Mouse (Mus musculus) bone marrow macrophage, adult 2 months (primary cell): ENCODE measurements around the gene Omt2a. TPM values are rescaled to one million over a fixed set of nuclear protein-coding genes. Genes with fewer than 3 reads are reported as not detected.
"Not testable (repeated sequence)": the region's sequence is repeated elsewhere in the genome, so short reads cannot be mapped to it uniquely, and the experiment has no call there.

Source experiments
- H3K27ac ChIP-seq: 2 replicates; pipeline ENCODE4 v1.5.1; 2012; ENCODE audit warnings: low read depth, low read length; ENCODE audit not compliant: insufficient read depth
- H3K4me1 ChIP-seq: 2 replicates; pipeline ENCODE4 v1.6.1; 2012; ENCODE audit warnings: low read length; ENCODE audit not compliant: control insufficient read depth, insufficient read depth
- H3K4me3 ChIP-seq: 2 replicates; pipeline ENCODE4 v1.5.1; 2012; ENCODE audit warnings: mild to moderate bottlenecking, low read length, moderate library complexity; ENCODE audit not compliant: insufficient read depth
- CTCF ChIP-seq: IDR thresholded peaks from 2 replicates; pipeline ENCODE4 v1.5.1; 2012; ENCODE audit warnings: low read depth, mild to moderate bottlenecking, low read length, moderate library complexity
- POLR2A ChIP-seq: IDR thresholded peaks from 2 replicates; pipeline ENCODE4 v1.6.1; 2012; ENCODE audit warnings: mild to moderate bottlenecking, low read depth, low read length, borderline replicate concordance
- polyA plus RNA-seq: library from polyadenylated mRNA; stranded (reverse); fragments of >200 nt; gene quantifications from 2 replicates; pipeline ENCODE4 v1.2.4, GENCODE M21; 2012; ENCODE audit not compliant: missing spikeins, insufficient read depth, insufficient read length

Omt2a gene
- polyA plus RNA-seq, 1 experiment: not detected

DNA sequence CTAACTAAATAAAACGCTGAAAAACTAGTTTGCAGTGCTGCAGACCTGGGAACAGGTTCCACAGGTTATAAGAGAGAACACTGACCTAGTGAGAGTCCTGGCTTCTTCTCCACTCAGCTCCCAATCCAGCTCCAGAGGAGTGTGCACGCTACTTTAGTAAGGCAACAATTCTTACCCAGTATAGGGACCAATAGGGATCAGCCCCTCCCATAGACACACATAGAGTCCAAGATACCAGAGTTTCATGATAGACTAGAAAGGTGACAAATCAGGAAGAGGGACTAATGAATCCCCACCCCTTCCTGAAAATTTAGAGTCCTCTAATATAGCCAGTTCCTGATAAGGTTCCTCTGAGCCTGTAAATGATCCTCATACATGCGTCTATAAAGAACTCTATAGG is 32.4 kb upstream of the Omt2a start:
- no peak overlapping the region for H3K4me3 ChIP-seq
- TF ChIP-seq POLR2A: no peak
- no peak for TF ChIP-seq CTCF
- no peaks in the 10 kb centered on the region for H3K4me1 ChIP-seq
- H3K27ac ChIP-seq: no peak overlapping the region

DNA sequence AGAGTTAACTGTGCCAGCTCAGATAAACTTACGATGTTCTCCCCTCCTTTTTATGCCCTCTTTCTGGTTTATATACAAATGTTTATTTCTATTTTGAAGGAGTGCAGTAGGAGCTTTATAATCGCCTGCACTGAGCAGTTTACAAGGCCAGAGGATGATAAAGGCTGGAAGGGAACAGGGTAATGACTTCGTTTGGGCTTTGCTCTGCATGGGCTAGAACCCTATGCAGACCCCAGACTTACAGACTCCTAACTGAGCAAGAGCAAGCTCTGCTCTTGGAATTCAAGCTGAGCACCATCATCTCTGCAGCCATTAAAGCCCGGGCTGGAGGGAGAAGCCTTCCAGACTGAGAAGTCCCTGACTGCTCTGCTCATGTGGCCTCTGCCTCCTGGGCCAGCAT is 30.6 kb upstream of the Omt2a start:
- not testable (repeated sequence) for H3K4me1 ChIP-seq, H3K27ac ChIP-seq, H3K4me3 ChIP-seq

DNA sequence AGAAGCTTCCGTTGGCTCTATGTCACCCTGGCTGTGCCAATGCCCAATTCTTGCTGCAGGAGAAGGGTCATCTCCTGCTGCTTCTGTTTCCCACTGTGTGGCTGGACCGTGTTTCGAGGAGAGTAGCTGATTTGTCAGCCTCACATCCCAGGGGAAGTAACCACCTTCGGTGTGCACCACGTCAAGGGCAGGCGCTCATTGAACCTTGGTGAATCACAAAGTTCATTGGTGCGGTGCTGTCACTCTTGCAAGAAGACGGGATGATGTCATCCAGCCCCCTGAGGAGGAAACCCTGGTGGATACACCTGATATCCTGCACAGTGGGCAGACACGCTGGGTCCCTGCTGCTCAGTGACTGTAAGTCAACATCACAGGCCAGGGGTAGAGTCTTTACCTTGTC is 28.5 kb upstream of the Omt2a start:
- H3K4me3 ChIP-seq, H3K4me1 ChIP-seq, H3K27ac ChIP-seq: not testable (repeated sequence)

DNA sequence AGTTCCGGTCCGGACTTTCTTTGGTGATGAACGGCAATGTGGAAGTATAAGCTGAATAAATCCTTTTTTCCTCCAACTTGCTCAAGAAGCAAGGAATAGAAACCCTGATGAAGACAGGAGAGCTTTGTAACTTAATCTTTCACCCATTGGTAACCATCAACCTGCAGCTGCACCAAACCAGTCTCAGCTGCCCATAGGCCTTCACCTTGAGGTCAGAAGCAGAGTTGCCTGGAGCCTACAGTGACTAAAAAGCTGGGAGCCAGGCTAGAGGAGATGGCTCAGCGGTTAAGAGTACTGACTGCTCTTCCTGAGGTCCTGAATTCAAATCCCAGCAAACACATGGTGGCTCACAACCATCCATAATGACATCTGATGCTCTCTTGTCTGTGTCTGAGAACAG is 27.9 kb upstream of the Omt2a start:
- not testable (repeated sequence) for H3K4me1 ChIP-seq, H3K4me3 ChIP-seq

DNA sequence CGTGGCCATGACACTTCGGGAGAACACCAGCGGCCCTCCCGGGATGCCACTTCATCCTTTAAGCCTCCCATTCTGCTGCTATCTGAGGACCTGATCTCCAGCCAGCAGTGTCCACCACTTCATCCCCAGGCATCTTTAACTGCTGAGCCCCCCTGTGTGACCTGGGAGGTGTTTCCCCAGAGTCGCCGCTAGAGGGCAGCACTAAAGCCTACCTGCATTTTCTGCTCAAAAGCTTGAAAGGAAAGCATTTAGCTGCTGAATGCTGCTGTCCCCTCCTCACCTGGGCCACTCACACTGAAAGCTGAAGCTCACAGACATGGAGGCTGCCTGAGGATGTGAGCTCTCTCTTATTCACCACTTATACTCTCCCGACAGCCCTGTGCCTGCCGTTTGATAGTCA is 25.7 kb upstream of the Omt2a start:
- H3K27ac ChIP-seq, H3K4me1 ChIP-seq: not testable (repeated sequence)
- TF ChIP-seq CTCF: peak; percentile 82

More for the DNA sequence above, 27.9 kb upstream of the Omt2a start:
- not testable (repeated sequence) for H3K27ac ChIP-seq

DNA sequence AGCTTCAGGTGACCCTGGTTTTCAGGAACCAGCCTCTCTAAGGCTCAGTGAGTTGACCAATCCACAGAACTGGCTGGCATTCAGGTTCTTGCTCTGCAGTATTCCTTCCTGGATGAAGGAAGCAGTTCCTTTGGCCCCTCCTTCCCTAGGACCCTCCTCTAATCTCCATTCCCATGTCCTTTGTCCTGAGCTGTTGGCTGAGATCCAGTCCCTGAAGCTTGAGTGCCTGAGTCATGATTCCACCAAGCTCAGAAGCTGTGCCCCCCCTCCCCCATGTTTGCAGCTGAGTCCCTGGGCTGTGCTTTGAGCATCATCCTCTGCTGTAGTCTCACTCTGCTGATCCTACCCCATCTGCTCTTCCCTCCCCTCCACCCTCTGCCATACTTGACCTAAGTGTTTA is 22.5 kb upstream of the Omt2a start:
- H3K4me1 ChIP-seq, H3K27ac ChIP-seq, H3K4me3 ChIP-seq: not testable (repeated sequence)

More for the DNA sequence above, 25.7 kb upstream of the Omt2a start:
- H3K4me3 ChIP-seq: not testable (repeated sequence)

DNA sequence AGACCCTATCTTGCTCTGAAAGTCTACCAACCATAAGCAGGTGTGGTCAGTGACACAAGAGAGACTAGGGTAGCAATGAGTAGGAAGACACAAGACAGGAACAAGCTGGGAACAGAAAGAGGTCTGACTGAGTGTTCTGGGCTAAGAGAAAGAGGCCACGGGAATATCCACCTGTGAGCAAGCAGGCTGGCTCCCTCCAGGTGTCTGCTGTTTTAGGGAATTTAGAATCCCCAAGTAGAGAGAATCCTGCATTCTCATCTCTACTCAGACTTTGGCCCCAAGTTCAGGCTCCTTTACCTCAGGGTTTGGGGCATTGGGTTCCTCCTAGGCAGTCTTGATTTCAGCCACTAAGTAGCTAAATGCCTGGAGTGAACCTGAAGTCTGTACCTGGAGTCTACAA is 12.7 kb upstream of the Omt2a start, which contains the start of gene Omt2b:
Gene Omt2b, plus strand, starts transcription at position 301 of the 400 bp plus-strand sequence.
- not testable (repeated sequence) for H3K4me3 ChIP-seq, H3K27ac ChIP-seq

DNA sequence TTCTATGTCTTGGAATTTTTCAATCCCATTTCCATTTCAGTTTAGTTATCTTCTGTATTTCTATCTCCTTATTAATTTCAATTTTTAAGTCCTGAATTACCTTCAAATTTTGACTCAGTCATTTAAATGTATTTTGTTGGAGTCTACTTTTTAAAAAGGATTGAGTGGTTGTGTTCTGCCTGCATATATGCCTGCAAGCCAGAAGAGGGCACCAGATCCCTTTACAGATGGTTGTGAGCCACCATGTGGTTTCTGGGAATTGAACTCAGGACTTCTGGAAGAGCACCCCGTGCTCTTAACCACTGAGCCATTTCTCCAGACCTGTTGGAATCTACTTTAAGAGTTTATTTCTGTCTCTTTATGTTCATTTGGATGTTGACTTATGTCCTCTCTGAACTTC is 4.9 kb upstream of the Omt2a start:
- Histone ChIP-seq H3K4me3 (no peak overlapping the region), H3K4me1 (peaks cover 2% of the 10 kb centered on the region; the same call in 1 of the 2 replicates), H3K27ac (no peak overlapping the region)
- TF ChIP-seq CTCF: no peak
- TF ChIP-seq POLR2A: no peak

More for the DNA sequence above, 12.7 kb upstream of the Omt2a start, which contains the start of gene Omt2b:
- not testable (repeated sequence) for H3K4me1 ChIP-seq

DNA sequence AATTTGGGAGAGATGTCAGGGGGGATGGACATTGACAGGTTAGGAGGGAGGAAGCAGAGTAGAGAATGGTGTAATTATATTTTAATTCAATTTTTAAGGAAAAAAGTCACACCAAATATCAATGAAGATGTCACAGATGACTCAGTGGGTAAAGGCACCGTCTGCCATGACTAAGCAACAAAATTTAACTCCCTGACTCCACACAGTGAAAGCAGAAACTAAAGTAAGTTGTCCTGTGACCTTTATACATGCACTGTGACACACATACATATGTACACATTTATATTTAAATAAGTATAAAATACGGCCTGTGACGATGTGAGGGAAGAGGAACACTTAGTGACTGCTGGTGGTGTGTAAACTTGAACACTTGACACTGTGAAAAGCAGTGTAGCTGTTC is 6.5 kb downstream of the Omt2a start:
- not testable (repeated sequence) for H3K27ac ChIP-seq, H3K4me3 ChIP-seq, H3K4me1 ChIP-seq

DNA sequence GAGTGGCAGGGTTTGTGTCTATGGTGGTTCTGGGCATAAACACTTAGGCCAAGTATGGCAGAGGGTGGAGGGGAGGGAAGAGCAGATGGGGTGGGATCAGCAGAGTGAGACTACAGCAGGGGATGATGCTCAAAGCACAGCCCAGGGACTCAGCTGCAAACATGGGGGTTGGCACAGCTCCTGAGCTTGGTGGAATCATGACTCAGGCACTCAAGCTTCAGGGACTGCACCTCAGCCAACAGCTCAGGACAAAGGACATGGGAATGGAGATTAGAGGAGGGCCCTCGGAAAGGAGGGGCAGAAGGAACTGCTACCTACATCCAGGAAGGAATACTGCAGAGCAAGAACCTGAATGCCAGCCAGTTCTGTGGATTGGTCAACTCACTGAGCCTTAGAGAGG is 15.5 kb downstream of the Omt2a start:
- not testable (repeated sequence) for H3K4me3 ChIP-seq, H3K4me1 ChIP-seq, H3K27ac ChIP-seq

DNA sequence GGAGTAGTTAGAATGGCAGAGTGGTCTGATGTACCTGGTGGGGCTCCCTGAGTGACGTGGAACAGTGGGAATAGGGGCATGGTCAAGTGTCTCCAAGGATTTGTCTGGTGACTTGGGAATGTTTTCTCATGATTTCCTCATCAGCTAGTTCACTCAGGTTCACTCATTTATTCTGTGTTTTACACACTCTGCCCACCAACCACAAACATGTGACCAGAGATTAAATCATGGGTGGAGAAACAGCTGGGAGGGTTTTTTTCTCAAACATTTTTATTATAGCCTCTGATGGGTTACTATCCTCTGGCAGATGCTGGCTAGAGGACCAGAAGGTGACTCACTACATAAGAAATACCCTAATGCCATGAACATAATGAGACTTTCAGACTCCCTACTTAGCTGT is 16.4 kb downstream of the Omt2a start:
- Histone ChIP-seq H3K27ac (no peak overlapping the region), H3K4me1 (no peaks in the 10 kb centered on the region), H3K4me3 (no peak overlapping the region)
- TF ChIP-seq POLR2A (no peak), CTCF (no peak)

DNA sequence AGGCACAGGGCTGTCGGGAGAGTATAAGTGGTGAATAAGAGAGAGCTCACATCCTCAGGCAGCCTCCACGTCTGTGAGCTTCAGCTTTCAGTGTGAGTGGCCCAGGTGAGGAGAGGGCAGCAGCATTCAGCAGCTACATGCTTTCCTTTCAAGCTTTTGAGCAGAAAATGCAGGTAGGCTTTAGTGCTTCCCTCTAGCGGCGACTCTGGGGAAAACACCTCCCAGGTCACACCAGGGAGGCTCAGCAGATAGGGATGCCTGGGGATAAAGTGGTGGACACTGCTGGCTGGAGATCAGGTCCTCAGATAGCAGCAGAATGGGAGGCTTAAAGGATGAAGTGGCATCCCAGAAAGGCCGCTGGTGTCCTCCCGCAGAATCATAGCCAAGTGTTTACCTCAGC is 18.5 kb downstream of the Omt2a start:
- not testable (repeated sequence) for H3K27ac ChIP-seq, H3K4me3 ChIP-seq, H3K4me1 ChIP-seq
- TF ChIP-seq CTCF: peak; percentile 44; the same call in 1 of the 2 replicates

DNA sequence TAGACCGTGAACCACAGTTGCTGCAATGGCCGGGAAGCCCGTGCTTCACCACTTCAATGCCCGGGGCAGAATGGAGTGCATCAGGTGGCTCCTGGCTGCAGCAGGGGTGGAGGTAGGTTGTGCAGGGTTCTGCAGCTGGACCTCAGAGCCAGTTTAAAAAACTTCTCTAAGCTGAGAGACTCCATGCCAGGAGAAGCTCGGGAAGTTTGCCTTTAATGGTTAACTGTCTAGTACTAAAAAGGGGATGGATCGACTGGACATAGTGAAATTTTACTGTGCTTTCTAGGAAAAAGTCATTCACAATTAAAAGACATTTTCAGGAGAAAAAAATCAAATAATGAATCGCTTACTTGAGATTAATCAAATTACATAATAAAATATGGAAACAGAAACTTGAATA is 19.8 kb downstream of the Omt2a start:
- H3K4me1 ChIP-seq, H3K27ac ChIP-seq, H3K4me3 ChIP-seq: not testable (repeated sequence)

DNA sequence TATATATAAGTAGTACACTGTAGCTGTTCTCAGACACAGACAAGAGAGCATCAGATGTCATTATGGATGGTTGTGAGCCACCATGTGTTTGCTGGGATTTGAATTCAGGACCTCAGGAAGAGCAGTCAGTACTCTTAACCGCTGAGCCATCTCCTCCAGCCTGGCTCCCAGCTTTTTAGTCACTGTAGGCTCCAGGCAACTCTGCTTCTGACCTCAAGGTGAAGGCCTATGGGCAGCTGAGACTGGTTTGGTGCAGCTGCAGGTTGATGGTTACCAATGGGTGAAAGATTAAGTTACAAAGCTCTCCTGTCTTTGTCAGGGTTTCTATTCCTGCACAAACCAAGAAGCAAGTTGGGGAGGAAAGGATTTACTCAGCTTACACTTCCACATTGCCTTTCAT is 20.9 kb downstream of the Omt2a start:
- H3K4me3 ChIP-seq, H3K4me1 ChIP-seq, H3K27ac ChIP-seq: not testable (repeated sequence)

DNA sequence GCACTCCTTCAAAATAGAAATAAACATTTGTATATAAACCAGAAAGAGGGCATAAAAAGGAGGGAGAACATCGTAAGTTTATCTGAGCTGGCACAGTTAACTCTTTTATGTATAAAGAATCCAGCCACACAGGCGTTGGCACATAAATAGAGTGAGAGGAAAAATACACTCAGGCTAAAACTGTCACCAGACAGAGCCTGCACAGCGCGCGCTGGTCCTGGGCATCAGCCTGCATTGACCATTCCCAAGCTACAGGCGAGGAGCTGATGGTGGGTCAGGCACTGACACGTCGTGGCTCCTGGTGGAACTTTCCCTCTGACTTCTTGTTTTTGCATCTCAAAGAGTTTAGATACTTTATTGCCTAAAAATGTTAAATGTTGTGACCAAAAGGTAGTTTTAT is 22.1 kb downstream of the Omt2a start:
- H3K27ac ChIP-seq, H3K4me3 ChIP-seq, H3K4me1 ChIP-seq: not testable (repeated sequence)

DNA sequence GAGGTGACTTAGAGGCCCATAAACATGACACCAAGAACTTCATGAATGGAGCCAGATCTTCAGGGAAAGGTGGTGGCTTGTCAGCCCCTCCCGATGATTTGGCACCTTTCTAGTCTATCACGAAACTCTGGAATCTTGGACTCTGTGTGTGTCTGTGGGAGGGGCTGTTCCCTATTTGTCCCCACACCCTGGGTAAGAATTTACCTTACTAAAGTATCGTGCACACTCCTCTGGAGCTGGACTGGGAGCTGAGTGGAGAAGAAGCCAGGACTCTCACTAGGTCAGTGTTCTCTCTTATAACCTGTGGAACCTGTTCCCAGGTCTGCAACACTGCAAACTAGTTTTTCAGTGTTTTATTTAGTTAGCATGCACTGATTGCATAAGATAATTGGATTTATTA is 24.9 kb downstream of the Omt2a start, which contains the start of gene Gm10639:
Gene Gm10639, plus strand, starts transcription at position 201 of the 400 bp plus-strand sequence.
- H3K27ac ChIP-seq, H3K4me3 ChIP-seq, H3K4me1 ChIP-seq: not testable (repeated sequence)
